Mouse (Mus musculus) mature B cell (primary cell): Measurements from ENCODE around the gene Ophn1.

Experiments used
- in situ Hi-C: fragments of 300-500 bp; cut with MboI; formaldehyde crosslinking; loops from 2 replicates; pipeline ENCODE4 v1.14.3; 2019

The Ophn1 gene

GRCm38 (mm10) chrX:98803813-98804212, 87.0 kb downstream of the Ophn1 start:
- in situ Hi-C loops = no loop called here

GRCm38 (mm10) chrX:98774247-98774950, 116.4 kb downstream of the Ophn1 start:
- in situ Hi-C loops = no loop called here

DNA sequence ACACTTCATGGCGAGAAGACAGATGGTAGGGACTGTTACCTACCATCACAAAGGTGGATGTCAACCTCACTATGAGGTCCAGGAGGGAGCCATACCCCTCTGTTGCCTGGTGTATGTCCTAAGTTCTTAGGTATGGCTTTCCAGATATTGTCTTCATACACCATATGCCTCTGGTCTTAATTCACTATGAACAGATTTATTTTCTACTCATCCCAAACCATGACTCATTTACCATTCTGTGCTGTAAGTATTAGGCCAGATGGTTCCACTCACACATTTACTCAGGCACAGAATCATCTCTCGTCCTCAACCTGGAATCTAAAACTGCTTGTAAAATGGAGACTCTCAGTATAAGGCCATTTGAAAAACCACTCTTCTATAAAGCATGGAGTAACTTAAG, 135.7 kb downstream of the Ophn1 start:
- in situ Hi-C loops = no loop called here

GRCm38 (mm10) chrX:98751279-98751817, 139.5 kb downstream of the Ophn1 start:
- in situ Hi-C loops = no loop called here

DNA sequence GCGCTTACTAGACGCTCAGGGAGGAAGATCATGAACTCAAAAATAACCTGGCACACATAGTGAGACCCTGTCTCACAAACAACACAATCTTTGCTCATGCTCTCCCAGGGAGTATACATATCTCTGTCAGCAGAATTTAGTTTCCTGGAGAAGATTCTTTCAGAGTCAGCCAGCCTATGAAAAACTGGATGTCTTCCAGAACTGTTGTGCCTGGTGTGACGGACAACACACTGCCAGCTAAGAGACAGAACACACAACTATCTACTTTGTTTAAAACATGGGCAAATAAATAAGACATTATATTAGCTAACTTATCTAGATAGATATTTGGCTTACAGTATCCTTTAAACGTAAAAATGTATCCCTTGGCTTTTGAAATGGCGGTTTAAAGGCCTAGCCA, 154.1 kb downstream of the Ophn1 start:
- in situ Hi-C loops = no loop called here

- in situ Hi-C loops = no loop called here
Measured at GRCm38 (mm10) chrX:98722991-98723390, 167.8 kb downstream of the Ophn1 start.

GRCm38 (mm10) chrX:98707766-98708165, 183.1 kb downstream of the Ophn1 start:
- in situ Hi-C loops = no loop called here

DNA sequence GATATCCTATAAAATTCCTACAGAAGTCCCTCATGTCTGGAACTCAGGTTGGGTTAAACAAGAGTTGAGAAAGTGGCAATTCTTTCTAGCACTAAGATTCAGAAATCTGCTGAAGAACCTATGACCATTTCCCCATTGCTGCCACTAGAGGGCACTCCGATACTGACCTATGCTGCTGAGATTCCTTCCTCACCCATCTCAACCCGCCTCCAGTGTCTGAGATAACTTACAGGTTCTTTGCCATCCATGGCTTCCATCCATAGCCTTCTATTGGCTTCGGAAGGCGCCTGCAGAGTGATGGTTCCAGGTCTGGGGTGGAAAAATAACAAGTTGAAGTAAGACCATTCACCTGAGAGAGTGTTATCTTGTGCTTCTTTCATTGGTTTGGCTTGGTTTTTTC, 189.2 kb downstream of the Ophn1 start:
- in situ Hi-C loops = no loop called here

- in situ Hi-C loops = no loop called here
Measured at GRCm38 (mm10) chrX:98682603-98683002, 208.2 kb downstream of the Ophn1 start.

DNA sequence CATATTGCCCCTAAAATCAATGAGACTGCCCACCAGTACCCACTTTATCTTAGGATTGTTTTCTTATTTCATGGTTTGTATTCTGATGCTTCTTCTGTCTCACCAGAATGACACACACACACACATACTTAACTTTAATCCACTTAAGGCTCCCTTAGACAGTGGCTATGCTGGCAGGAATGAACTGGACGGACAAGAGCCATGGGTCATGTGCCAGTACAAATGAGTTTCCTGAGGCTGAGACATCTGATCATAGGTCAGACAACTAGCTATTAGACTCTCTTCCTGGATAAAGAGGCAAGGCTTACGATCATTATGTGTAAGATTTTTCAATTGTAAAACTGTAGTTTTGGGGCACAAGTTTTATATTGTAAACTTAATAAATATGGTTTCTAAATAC, 209.5 kb downstream of the Ophn1 start:
- in situ Hi-C loops = no loop called here

GRCm38 (mm10) chrX:98670988-98671387, 219.8 kb downstream of the Ophn1 start:
- in situ Hi-C loops = no loop called here

GRCm38 (mm10) chrX:98651431-98651830, 239.4 kb downstream of the Ophn1 start:
- in situ Hi-C loops = no loop called here

DNA sequence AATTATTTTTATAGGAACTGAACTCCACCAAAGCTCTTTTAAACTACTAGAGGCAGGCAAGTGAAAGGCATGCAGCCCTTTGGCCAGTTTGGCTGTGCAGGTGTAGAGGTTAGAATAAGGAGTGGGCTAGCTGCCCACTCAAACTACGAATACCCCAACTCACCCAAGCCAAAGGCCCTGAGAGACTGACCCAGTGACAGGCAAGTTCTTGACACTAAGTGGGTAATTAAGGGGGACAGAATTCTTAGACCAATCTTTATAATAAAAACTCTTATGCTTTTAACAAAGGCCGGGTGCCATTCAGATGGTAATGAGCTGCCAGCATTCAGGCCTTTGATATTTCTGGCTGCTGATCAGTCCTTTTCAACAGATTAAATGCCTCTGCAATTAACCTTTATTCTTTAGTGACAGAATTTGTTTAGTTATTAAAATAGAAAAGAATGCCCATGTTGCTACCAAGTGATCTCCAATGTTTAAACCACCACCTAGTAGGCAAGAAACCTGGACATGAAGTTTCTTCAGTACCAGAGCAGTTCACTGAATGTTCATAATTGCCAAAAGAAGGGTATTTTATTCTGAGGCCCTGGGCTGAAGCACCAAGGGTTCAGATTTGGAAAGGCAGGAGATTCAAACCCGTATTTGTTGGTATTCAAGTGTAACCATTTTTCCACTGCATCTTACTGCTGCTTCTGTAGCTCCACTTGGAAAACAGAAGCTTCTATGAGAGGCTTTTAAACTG, 262.0 kb downstream of the Ophn1 start:
- in situ Hi-C loops = no loop called here

DNA sequence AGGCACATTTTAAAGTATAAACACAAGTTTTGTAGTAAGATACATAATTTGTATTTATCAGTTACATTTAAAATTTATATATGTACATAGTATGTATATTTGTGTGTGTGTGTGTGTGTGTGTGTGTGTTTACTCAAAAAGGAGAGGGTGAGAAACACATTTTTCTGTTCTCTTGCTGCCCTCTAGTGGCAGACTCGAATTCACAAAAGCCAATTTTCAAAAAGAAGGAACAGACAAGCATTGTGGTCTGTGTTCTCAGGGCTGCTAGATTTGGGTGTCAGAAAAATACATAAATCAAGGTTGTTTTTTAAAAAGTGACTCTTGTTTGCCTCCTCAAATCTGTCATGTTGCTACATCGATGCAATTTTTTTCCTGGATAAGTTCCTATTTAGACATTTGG, 272.0 kb downstream of the Ophn1 start:
- in situ Hi-C loops = no loop called here

DNA sequence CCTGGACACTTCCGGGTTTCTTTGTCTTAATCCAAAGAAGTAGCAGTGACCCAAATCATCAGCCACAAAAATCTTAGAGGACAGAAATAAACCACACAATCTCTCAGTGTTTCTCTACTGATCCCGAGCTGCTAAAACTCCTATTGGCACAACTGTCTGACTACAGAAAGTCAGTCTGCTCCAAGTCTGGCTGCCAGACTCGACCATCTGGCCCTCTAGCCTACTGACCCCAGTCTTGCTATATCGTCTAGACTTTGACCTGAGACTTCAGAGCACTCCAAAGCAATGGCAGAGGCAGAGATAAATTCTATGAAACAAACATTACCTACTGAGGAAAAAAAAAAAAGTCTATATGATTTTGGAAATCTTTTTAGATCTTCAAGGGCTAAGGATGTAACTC, 273.4 kb downstream of the Ophn1 start:
- in situ Hi-C loops = no loop called here

- in situ Hi-C loops = no loop called here
Measured at GRCm38 (mm10) chrX:98574201-98574600, 316.6 kb downstream of the Ophn1 start.

GRCm38 (mm10) chrX:98546458-98546857, 344.4 kb downstream of the Ophn1 start:
- in situ Hi-C loops = no loop called here

GRCm38 (mm10) chrX:98515329-98515728, 375.5 kb downstream of the Ophn1 start:
- in situ Hi-C loops = no loop called here

GRCm38 (mm10) chrX:98514359-98514904, 376.4 kb downstream of the Ophn1 start:
- in situ Hi-C loops = no loop called here
